Mouse (Mus musculus) cortical plate, adult 2 months (tissue): ENCODE measurements around the gene Jchain. TPM values are rescaled to one million over a fixed set of nuclear protein-coding genes. Genes with fewer than 3 reads are reported as not detected.
A peak's percentile ranks its signal among the peaks of the same experiment; 100 is the strongest.

Experiments used
- H3K27ac ChIP-seq: fragments of 200-500 bp; 2 replicates; pipeline ENCODE4 v1.5.1; 2012; ENCODE audit warnings: low read length, control low read depth, inconsistent platforms; ENCODE audit not compliant: insufficient read depth
- H3K4me1 ChIP-seq: fragments of 200-500 bp; 2 replicates; pipeline ENCODE4 v1.6.1; 2011; ENCODE audit warnings: low read length; ENCODE audit not compliant: control insufficient read depth, insufficient read depth
- H3K4me3 ChIP-seq: fragments of 200-500 bp; 2 replicates; pipeline ENCODE4 v1.5.1; 2011; ENCODE audit warnings: mild to moderate bottlenecking, low read length, control low read depth; ENCODE audit not compliant: insufficient read depth
- CTCF ChIP-seq: fragments of 200-500 bp; IDR thresholded peaks from 2 replicates; pipeline ENCODE4 v1.5.1; 2011; ENCODE audit warnings: mild to moderate bottlenecking, control low read depth, low read length; ENCODE audit not compliant: insufficient read depth; ENCODE audit errors: extremely low read depth
- POLR2A ChIP-seq: fragments of 200-500 bp; IDR thresholded peaks from 2 replicates; pipeline ENCODE4 v1.6.1; 2011; ENCODE audit warnings: mild to moderate bottlenecking, low read length, control low read depth; ENCODE audit not compliant: insufficient read depth; ENCODE audit errors: extremely low read depth
- polyA plus RNA-seq: library from polyadenylated mRNA; depleted of rRNA; stranded (reverse); fragments of >200 nt; gene quantifications from 2 replicates; pipeline ENCODE4 v1.2.3, GENCODE M21; 2012; rRNA removed

Jchain gene
- polyA plus RNA-seq, 1 experiment: 1.4 TPM

- Histone ChIP-seq H3K4me1 (no peaks in the 10 kb centered on the region), H3K4me3 (no peak overlapping the region), H3K27ac (no peak overlapping the region)
- no peak for TF ChIP-seq CTCF
Observed at GRCm38 (mm10) chr5:88530908-88531307, 3.2 kb upstream of the Jchain start.

- Histone ChIP-seq H3K27ac (no peak overlapping the region), H3K4me3 (no peak overlapping the region), H3K4me1 (no peaks in the 10 kb centered on the region)
- peak; percentile 46; the same call in 1 of the 2 replicates for TF ChIP-seq CTCF
- no peak for TF ChIP-seq POLR2A
Observed at GRCm38 (mm10) chr5:88519232-88519631, 8.5 kb downstream of the Jchain start.

- no peaks in the 10 kb centered on the region for H3K4me1 ChIP-seq
- no peak overlapping the region for H3K27ac ChIP-seq
- no peak overlapping the region for H3K4me3 ChIP-seq
- TF ChIP-seq CTCF (no peak), POLR2A (no peak)
Observed at GRCm38 (mm10) chr5:88508990-88509389, 18.7 kb downstream of the Jchain start.

DNA sequence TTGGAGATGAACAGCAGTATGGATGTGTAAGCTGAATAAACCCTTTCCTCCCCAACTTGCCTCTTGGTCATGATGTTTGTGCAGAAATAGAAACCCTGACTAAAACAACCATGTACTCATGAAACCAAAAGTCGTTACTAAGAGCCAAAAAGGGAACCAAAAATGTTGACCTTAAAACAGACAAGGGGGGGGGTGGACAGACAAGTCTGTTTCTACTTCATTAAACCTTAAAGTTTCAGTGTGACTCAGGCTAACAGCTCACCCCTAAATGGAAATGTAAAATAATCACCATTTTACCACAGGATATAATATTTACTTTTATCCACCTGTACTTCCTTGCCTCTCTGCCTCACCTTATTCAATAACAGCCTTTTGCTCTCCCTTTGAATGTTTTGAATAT is 19.1 kb downstream of the Jchain start:
- no peak overlapping the region for H3K27ac ChIP-seq
- no peaks in the 10 kb centered on the region for H3K4me1 ChIP-seq
- TF ChIP-seq POLR2A: no peak
- TF ChIP-seq CTCF: no peak
- no peak overlapping the region for H3K4me3 ChIP-seq

DNA sequence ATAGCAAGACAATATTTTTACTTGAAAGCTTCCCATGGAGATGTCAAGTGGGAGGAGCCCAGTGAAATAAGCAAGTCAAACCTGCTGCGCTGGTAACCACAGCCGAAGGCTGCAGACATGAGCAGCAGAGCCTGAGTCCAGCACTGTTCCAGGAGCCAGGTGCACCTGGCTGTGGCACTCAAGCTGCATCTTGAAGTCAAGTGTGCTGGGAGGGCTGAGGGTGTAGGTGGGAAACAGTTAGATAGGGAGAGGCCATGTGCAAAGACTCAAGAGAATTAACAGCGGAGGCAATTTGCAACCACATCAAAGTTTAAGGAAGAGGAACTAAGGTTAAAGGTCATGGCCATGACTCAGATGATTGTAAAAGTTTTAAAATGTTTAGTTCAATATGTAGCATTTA is 27.9 kb downstream of the Jchain start:
- H3K4me3 ChIP-seq: no peak overlapping the region
- H3K27ac ChIP-seq: no peak overlapping the region
- no peak for TF ChIP-seq POLR2A
- no peaks in the 10 kb centered on the region for H3K4me1 ChIP-seq

GRCm38 (mm10) chr5:88491111-88491510 is 36.6 kb downstream of the Jchain start:
- no peak for TF ChIP-seq CTCF
- TF ChIP-seq POLR2A: no peak
- Histone ChIP-seq H3K4me3 (no peak overlapping the region), H3K27ac (no peak overlapping the region), H3K4me1 (no peaks in the 10 kb centered on the region)

GRCm38 (mm10) chr5:88489004-88489403 is 38.7 kb downstream of the Jchain start:
- Histone ChIP-seq H3K4me3 (no peak overlapping the region), H3K27ac (no peak overlapping the region), H3K4me1 (no peaks in the 10 kb centered on the region)
- no peak for TF ChIP-seq CTCF
- TF ChIP-seq POLR2A: no peak

DNA sequence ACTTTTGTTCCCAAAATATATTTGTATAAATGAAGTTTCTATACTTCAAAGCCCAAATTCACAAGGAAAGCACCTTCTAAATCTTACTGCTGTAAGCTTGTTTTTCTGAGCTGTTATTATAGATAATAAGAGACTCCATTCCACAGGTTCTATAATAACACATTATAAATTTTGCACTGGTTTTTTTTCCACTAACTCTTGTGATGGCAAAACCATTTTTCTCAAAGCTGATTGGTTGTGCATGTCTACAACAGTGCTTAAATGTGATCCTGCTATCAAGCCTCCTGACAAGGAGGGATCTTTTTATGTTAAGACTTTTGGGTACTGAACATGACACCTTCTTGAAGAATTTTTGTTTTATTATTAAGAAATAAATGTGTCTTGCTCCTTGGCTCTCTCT is 40.0 kb downstream of the Jchain start, which contains the start of gene Enam:
Gene Enam (plus strand): TSS at position 301 of the 400 bp plus-strand sequence.
- TF ChIP-seq POLR2A: no peak
- no peak within 1 kb of the TSS for H3K4me3 ChIP-seq

More for the DNA sequence above, 40.0 kb downstream of the Jchain start, which contains the start of gene Enam:
- H3K4me1 ChIP-seq: no peaks in the 10 kb centered on the region
- no peak within 1 kb of the TSS for H3K27ac ChIP-seq

Other genes starting within 250 kb of the Jchain start
- gene Prol1, start 210.6 kb downstream of the Jchain start, polyA plus RNA-seq: not detected in 2 replicates
- not detected in 2 replicates for gene Amtn, start 151.8 kb downstream of the Jchain start, polyA plus RNA-seq
- not detected in 2 replicates for gene Ambn, start 71.9 kb downstream of the Jchain start, polyA plus RNA-seq
- not detected in 2 replicates for gene Enam, start 39.9 kb downstream of the Jchain start, polyA plus RNA-seq
- 25.1 and 27.5 TPM in 2 replicates for gene Utp3, start 26.6 kb upstream of the Jchain start, polyA plus RNA-seq
- 102 and 103 TPM in 2 replicates for gene Rufy3, start 37.1 kb upstream of the Jchain start, polyA plus RNA-seq
- 80.1 and 80.6 TPM in 2 replicates for gene Grsf1, start 148.3 kb upstream of the Jchain start, polyA plus RNA-seq
- 11.4 and 11.9 TPM in 2 replicates for gene Mob1b, start 193.0 kb upstream of the Jchain start, polyA plus RNA-seq
- 15.7 and 16.6 TPM in 2 replicates for gene Dck, start 237.1 kb upstream of the Jchain start, polyA plus RNA-seq